Mouse (Mus musculus) heart, postnatal 36 days (tissue): ENCODE data around the gene Stum. TPM values are rescaled to one million over a fixed set of nuclear protein-coding genes. Genes with fewer than 3 reads are reported as not detected.
A peak's percentile ranks its signal among the peaks of the same experiment; 100 is the strongest.

Experiments used
- DNase-seq, 2 experiments: peaks; one replicate each; pipeline ENCODE4 v3.0.0; 2021 to 2022
- intact Hi-C: fragments of 180-260 bp; cut with DNase I; formaldehyde crosslinking; loops from one replicate; pipeline ENCODE4 v1.15.1; 2025
- total RNA-seq, 2 experiments: library from RNA; stranded (reverse); gene quantifications; 2 replicates each; pipeline ENCODE4 v1.2.3; 2021

Stum gene
- total RNA-seq, 2 experiments from 2014 or later, result 1.3 to 1.8 TPM

DNA sequence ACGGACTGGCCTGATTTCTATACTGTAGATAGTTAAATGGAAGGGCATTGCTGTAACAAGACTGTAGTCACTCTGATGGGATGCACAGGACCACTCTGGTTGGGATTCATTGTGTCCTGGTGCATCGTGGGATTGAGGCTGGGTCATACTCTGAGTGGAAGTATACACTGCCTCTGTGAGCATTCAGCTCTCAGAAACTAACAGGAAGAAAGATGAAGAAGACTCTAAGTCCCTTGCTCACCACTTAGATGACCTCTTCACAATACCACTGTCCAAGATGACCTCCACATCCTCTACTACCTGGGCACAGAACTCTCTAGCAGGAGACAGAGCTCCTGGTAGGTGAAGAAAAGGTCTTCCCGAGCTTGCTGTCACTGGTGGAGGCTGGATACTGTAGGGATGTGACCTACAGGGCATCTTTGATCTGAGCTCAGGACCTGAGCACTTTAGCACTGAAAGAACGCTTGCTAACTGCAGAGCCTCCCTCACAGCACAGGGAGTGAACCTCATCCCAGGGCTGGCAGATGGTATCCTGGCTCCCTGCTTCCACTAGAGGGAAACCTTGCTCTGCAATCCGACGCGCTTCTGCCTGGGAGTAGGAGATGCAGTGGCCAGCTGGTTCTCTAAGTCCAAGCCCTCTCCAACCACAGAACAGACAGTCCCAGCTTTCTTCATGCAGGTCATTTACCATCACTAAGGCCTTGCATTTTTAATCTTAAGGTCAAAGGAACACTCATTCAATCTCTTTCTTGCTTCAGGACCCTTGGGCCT, 49.3 kb downstream of the Stum start:
- DNase-seq, result peak; percentile 59 to 60
- intact Hi-C loops, result loop anchor here (1.0 to 5.0 kb wide), 3 partner anchors 50 to 328 kb away; no protein-coding TSS in a partner anchor

DNA sequence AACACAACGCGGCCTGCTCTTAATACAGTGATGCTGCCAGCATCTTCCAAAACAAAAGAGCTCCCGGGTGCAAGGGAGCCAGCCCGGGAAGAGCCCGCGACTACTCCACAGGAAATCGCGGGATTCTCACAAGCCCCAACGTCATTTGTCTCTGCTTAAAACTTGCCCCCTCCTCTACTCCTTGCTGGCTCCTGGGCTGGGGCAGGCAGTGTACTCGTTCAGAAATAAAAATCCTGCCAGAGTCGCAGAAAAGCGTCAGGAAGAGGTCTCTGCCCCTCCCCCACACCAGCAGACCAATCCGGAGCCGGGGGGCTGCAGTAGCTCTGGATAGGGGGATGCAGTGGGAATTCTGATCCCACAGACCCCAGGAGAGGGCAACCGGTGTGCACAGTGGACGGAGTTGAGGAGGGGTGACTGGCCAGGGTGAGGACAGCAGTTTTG, 50.2 kb downstream of the Stum start:
- no peak for DNase-seq
- intact Hi-C loops, result loop anchor here (5.0 kb wide), 1 partner anchor 329 kb away; no protein-coding TSS in a partner anchor

DNA sequence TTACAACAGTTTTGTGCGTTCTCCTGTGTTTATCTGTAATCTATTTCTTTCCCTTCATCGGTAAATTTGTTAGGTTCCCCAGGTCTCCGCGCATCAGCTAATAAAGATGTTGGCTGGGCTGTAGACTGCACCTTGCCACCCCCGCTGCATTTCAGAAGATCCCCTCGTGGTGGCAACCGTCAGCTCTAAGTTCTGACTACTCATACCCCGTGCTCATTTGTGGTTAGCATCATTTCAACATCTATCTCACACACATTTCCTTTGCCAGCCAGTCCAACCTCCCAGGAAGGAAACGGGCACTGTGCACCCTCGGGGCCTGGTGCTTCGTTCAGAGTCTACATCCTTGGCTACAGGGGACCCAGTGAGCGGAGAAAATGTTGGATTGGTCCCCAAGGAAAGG, 51.5 kb downstream of the Stum start:
- DNase-seq, result no peak
- intact Hi-C loops, result loop anchor here (5.0 kb wide), 1 partner anchor 330 kb away; no protein-coding TSS in a partner anchor

DNA sequence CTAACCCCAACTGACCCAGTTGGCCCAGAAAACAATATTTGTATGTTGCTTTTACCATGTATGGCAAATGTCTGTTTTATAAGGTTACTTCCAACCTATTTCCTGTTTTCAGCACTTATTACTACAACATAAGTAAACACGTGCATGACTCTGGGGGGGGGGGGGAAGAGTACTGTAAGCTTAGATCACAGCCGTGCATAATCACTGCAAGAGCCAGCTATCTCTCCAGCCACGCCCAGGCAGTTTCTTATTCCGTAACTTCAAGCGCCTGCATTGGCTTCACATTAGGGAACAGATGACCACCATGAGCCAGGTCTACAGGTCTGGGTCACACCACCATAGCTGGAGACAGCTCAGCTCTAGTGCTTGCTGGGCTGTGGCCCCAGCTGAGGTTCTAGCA, 53.5 kb downstream of the Stum start:
- no peak for DNase-seq
- intact Hi-C loops, result loop anchor here (2.0 to 5.0 kb wide), 2 partner anchors 43 to 332 kb away; no protein-coding TSS in a partner anchor

DNA sequence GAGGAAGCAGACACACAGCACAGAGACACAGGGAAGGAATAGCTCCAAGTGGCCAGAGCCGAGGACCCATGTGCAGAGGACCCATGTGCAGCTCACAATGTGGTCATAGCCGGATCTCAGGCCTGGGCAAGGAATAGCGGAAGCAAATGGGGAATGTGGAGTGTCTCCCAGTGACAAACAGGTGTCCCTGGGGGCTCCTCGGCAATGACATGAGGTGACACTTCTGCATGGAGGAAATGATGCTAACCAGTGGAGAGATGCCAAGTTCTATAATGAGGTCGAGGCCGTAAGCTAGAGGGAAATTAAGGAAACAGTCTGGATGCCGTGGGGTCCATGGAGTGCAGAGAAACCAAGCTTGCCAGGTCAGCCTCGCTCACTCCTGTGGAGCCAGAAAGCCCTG, 54.4 kb downstream of the Stum start:
- intact Hi-C loops, result loop anchor here (1.0 to 2.0 kb wide), 2 partner anchors 42 to 161 kb away; no protein-coding TSS in a partner anchor
- DNase-seq, result no peak

DNA sequence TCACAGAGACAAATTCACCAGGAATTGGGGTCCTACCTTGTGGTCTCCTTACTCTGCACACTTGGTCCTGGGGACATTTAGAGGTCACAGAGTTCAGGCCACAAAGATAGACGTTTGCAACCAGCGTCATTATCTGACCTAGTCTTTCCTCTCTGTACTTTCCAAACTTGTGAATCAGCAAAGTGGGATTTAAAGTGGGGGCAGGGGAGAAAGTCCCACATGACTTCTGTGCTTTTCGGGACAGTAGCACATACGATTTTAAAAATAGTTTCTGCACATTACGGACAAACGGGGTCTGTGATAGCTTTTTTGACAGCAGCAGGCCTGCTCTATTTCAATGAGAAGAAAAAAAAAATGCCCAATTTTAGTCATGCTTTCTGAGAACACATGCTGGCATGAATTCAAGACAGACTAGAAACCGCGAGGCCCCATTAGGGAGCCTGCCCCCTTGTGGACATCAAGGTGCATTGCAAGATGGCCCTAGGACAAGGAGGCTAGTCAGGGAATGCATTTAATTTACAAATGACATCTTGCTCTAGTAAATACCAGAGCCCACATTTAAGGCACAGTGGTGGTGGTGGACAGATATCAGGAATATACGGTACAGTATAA, 55.1 kb downstream of the Stum start:
- DNase-seq, result peak; percentile 75
- intact Hi-C loops, result loop anchor here (1.0 to 2.0 kb wide), 2 partner anchors 41 to 160 kb away; no protein-coding TSS in a partner anchor

DNA sequence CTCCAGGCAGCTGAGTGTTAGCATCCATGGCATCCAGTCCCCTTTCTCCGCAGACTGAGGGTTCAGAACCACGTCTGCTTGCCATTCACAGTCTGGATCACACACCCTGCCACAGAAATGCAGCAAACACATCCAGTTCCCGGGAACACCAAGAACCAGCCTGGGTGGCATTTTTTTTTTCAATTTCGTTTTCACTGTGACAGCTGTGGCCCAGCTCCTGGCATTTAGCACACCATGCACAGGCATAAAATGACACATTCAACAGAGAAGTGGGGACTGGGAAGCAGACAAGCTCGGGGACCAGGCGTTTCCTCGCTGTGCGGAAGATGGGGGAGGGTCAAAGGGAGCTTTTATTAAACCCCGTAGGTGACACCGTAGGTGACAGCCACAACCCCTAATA, 55.6 kb downstream of the Stum start:
- intact Hi-C loops, result loop anchor here (1.0 to 2.0 kb wide), 2 partner anchors 41 to 159 kb away; no protein-coding TSS in a partner anchor
- no peak for DNase-seq

DNA sequence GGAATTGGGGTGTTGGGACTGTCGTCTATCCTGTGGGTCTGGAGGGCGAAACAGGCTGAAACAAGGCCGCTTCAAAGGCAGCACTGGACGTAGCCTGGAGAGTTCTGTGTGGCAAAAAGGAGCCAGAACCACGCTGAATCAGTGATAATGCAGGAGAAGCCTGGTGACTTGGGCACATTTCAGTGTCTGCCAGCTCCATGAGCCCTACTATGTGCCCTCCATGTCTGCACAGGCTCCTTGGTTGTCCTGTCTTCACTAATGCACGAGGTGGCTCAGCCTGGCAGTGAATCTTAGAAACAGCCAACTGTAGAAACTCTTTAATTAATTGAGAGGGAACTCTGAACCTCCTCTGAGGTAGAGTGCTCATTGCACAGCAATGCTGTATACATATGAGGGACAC, 56.9 kb downstream of the Stum start:
- DNase-seq, result no peak
- intact Hi-C loops, result no loop called here

DNA sequence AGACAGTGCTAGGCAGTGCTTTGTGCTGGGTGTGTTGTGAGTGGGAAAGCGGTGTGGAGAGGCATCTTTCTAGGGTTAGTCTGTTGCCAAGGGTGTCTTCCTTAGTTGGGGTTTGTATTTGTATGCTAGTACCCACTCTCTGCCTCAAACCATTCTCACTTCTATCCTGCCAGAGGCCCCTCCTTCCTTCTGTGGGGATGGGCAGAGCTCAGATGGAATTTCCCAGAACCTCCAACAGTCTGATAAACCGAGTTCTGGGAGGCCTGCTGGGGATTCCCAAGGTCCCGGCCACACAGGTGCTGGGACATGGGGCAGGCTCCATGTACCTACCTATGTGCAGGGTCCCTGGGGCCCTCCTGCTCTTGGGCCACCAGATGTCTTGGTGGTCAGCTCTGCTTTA, 59.4 kb downstream of the Stum start:
- intact Hi-C loops, result loop anchor here (1.0 kb wide), 1 partner anchor 88 kb away; no protein-coding TSS in a partner anchor

DNA sequence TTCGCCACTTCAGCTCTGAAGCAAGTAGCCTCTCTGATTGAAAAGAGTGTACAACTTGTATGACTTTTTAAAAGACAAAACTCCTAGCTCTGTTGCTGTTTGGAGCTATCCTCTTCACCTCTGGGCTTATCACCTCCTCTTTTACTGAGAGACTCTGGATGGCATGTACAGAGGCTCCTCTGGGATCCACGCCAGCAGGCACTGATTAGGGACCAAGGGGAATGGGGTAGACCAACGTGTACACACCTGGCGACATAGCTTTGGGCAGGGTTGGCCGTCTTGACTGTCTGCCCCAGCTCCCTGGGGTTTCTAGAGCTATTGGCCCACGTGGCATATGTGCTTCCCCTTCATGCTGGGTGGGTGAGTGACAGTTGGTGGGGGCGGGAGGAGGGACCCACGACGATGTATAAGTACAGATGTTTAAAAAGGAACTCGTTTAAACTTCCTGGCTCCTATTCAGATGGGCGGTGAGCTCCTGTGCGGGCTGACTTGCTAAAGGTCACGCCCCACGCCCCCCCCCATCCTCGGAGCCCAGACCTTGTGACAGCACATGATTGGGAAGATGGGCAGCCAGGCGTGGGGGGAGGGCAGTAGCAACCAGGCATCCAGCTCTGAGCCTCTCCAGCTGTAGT, 60.2 kb downstream of the Stum start:
- intact Hi-C loops, result loop anchor here (1.0 kb wide), 1 partner anchor 87 kb away; no protein-coding TSS in a partner anchor
- no peak for DNase-seq

More for the DNA sequence above, 59.4 kb downstream of the Stum start:
- DNase-seq, result no peak

DNA sequence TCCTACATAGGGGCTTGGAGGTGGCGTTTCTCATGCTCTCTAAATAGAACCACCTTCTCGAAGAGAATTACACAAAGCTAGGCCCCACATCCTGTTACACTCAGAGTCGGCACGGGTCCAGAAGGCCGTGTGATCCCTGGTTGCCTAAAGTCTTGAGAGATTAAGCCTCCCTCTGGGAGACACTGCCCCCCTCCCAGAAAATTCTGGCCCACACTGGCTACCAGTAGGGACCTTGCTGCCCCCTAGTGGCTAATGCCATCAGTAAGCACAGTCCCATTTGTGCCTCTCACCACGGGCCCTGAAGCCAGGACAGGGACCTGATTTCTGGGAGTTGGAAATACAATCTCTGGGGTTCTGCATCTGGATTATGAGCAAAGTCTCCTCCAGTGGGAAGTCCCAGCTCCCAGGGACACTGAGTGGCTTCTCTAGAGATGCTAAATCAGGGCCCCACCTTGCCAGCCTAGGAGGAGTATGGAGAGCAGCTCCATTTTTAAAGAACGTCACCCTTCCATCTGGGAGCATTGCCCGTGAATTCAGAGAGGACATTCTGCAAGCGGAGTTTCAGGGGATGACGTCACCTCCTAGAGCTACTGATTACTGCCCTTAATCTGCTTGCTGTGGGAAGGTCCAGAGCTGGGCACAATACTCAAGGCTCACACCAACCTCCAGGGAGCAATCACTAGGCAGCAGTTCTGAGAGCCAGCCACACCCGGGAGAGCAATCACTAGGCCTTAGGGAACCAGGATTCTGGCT, 61.1 kb downstream of the Stum start:
- DNase-seq, result peak; percentile 82 to 84
- intact Hi-C loops, result loop anchor here (1.0 kb wide), 1 partner anchor 154 kb away; no protein-coding TSS in a partner anchor

DNA sequence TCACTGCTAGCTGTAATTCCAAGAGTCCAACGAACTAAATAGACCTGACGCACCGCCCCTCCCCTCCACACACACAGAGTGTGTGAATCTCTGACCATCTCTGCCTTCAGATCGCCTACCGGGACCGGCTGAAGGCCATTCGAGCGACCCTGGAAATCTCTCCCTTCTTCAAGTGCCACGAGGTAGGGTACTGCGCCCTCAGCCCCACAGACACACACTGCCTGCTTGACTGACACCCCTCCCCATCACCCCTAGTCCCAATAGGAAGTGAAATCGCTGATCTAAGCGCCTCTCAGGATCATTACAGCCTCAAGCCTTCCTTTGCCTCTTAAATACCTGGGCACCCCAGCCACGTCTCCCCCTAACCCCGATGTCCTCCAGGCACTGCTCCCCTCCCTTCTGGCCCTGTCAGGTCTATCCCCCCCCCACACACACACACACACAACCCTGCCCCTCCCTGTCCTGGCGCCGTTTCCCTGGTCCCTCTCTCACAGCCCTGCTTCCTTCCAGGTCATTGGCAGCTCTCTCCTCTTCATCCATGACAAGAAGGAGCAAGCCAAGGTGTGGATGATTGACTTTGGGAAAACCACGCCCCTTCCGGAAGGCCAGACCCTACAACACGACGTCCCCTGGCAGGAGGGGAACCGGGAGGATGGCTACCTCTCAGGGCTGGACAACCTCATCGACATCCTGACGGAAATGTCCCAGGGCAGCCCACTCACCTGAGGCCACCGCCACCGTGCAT, 62.0 kb downstream of the Stum start:
- intact Hi-C loops, result no loop called here

DNA sequence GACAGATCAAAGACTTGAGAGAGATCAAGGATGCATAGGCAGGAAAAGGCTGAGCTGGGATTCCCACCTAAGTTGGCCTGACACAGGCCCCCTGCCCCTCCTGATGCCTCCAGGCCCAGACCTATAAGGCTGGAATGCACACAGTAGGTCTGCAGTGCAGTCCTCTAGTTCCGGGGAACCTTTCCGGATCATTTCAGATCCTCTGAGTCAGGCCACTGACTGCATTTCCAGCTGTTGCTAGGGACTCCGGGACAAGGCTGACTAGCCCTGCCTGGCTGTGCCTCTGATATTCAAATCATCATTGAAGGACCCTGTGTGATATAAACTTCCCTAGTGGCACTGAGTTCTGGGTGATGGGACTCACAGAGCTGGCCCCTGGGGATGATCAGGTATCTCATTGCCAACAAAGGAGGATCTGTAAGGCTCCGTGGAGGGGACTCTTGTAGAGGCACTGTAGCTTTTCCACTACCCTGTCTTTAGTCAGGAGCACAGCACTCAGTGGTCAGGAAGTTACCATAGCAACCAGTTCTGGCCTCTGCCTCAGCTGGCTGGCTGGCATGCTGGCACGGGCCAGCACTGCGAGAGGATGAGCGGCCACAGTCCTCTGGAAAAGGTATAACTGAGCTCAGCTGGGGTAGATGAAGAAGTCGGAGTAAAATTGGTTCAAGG, 62.7 kb downstream of the Stum start:
- DNase-seq, result no peak
- intact Hi-C loops, result no loop called here

More for the DNA sequence above, 62.0 kb downstream of the Stum start:
- DNase-seq, result no peak

DNA sequence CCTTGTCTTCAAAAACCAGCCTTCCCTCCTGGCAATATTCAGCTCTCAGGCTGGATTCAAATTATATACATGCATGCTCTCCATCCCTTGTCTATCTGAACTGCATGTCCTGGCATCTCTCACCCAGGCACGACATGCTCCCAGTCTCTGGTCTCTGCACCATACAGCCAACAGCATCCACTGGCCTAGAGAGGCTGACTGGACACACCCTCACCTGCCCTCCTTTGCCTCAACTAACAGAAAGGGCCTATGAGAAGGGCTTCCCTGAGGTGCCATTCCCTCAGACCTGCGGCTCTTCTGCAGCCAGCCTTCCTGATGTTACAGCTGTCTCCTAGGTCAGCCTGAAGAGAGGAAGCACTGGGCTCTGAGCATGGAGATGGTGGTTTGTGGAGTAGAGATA, 64.2 kb downstream of the Stum start:
- DNase-seq, result no peak
- intact Hi-C loops, result no loop called here

DNA sequence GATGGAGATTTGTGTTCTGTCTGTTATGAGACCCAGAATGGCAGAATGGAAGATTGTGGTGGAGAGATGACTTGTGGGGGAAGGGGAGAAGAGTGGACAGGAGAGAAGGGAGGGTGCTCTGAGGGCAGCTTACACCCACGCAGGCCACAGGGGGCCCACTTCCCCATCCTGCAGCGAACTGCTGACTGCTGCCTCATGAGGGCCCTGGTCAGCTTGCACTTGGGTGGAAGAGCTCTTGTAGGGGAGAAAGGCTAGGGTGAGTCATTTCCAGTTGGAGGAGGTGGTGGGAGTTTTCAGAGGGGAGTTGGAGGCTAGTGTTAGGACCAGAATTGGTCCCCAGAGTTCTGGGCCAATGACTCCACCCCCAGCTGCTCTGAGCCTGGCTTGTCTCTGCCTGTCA, 66.2 kb downstream of the Stum start:
- intact Hi-C loops, result loop anchor here (2.0 kb wide), 1 partner anchor 76 kb away; no protein-coding TSS in a partner anchor
- no peak for DNase-seq

DNA sequence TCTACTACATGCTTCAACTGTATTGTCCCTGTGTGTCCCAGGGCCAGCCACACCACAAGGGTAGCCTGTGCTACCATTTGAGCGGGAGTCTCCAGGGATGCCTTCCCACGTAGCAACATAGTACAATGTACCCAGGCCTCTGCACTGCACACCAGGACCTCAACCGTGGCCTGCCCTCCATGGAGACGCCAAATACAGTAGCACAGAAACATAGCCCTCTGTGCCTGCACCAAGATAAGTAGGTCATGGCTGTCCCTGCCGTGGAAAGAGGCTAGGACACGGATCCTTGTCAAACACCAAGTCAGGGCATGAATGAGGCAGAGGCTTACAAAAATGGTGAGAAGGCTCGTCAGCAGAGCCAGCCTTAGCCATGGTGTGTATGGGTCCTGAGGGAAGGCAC, 67.5 kb downstream of the Stum start:
- intact Hi-C loops, result loop anchor here (2.0 kb wide), 1 partner anchor 75 kb away; no protein-coding TSS in a partner anchor

DNA sequence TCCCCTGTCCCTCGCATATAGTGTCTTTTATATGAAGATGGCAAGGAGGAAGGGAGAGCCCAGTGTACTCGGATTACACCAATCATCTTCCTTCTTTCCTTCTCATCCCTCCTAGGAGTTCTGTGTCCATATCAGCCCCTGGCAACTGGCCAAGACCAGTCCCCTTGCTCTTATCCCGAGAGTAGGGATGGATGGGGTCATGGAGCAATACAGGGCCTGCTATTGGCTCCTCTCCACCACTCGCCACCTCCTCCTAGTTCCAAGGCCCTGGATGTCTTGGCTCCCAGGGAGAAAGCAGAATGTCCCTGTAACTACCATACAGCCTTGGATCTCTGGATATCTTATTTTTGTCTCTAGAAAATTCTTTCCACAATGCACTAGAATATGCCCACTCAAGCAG, 68.2 kb downstream of the Stum start:
- intact Hi-C loops, result no loop called here

More for the DNA sequence above, 67.5 kb downstream of the Stum start:
- DNase-seq, result no peak

DNA sequence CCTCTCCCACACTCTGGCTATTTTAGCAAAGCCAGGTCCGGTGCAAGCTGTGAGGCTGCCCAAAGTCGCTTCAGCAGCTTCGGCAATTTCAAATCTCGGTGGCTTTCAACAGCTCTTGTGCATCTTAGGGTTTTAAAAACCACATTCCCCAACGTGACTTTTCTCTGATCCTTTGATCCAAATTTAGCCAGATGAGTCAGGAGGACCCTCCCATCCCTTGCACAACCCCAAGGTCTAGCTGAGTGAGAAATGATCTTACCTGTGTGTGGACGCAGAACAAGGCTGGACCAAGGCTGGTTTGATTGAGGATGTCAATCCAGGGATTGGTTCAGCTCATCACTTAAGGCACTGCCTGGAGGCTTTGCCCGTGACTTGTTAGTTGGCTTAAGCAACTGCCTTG, 73.0 kb downstream of the Stum start:
- DNase-seq, result no peak
- intact Hi-C loops, result no loop called here

More for the DNA sequence above, 68.2 kb downstream of the Stum start:
- no peak for DNase-seq

DNA sequence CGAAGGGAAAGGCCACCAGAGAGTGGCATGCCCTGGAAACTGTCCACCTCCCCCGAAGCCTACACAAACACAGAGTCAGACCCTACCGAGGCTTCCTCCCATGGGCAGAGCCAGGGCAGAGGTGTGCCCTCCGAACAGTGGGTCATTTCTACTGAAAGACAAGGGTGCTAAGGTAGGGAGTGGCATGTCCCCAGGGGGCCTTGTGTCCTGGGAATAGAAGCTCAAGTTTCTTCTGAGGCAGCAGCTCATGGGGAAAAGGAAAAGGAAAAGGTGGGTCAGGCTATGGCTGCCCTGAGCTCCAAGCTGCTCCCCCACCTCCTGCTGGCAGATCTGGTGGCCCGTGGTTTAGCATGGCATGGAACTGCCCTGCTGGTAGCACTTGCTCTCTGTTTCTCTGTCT, 73.5 kb downstream of the Stum start:
- no peak for DNase-seq
- intact Hi-C loops, result no loop called here
